10 mouse cellular contexts compared by ENCODE assay signal in genomic region chr3:149111529-149112439, GRCm38 (mm10).
DNase-seq lines count a peak whose midpoint lies in the region.
"Had no signal": no experiment of that assay in that cellular context is flagged by ENCODE, and none has a peak within 500 bp of the region (broad histone marks: within the 10 kb centered on the region; RNA-seq: fewer than 3 reads in every experiment).

No protein-coding gene starts in this region.

- peak; percentile 25 to 87 for DNase-seq in adrenal gland, adult (ENCODE audit: inconsistent age in 2 of 2, low spot score in 1 of 2)
- no peak for DNase-seq in adrenal gland, postnatal 25 days
- peak; percentile 34 to 67 for DNase-seq in lung, adult 18-20 months
- no peak for DNase-seq in lung, postnatal 14 days
- peak; percentile 55 for DNase-seq in lung, postnatal 25 days (ENCODE audit: low spot score)
- peak; percentile 79 for DNase-seq in yolk sac, embryonic 10.5 days (ENCODE audit: low spot score)
- no peak for DNase-seq in thymus, postnatal 25 days
- no peak for DNase-seq in MN1 (ENCODE audit: low spot score)
- DNase-seq: cerebellum, postnatal 10 days; right cerebral cortex, adult 18-20 months had no signal

Comparison
In these comparisons a context has a peak if more than half of its experiments do, and no peak if none do; other contexts are left out.
1. DNase-seq: peak in adrenal gland, adult (2 of 2), lung, adult 18-20 months (2 of 2), lung, postnatal 25 days (single experiment) and yolk sac, embryonic 10.5 days (single experiment); none in adrenal gland, postnatal 25 days (single experiment), lung, postnatal 14 days (single experiment), thymus, postnatal 25 days (single experiment) and MN1 (single experiment).